Mouse (Mus musculus): Measurements from ENCODE around the gene Col16a1. TPM values are rescaled to one million over a fixed set of nuclear protein-coding genes. Genes with fewer than 3 reads are reported as not detected.

Gene Col16a1
- total RNA-seq (2023): 0.21 TPM

GRCm38 (mm10) chr4:130047331-130048202 lies at the start of gene Col16a1:
TSS of gene Col16a1 (plus strand) at chr4:130047840.

GRCm38 (mm10) chr4:130102111-130102651 lies 54.5 kb downstream of the Col16a1 start, which contains the start of gene Pef1:
TSS of gene Pef1 (plus strand) at chr4:130102558.

GRCm38 (mm10) chr4:130139214-130139492 lies 91.5 kb downstream of the Col16a1 start, which contains the start of gene Hcrtr1:
TSS of gene Hcrtr1 (minus strand) at chr4:130139359.

Other genes starting within 250 kb of the Col16a1 start
- gene Ptp4a2, start 236.6 kb upstream of the Col16a1 start, total RNA-seq (2023): 326 TPM
- not detected for gene Spocd1, start 118.6 kb upstream of the Col16a1 start, total RNA-seq (2023)
- gene Adgrb2, start 63.0 kb upstream of the Col16a1 start, total RNA-seq (2023): 0.59 TPM
- gene Pef1, start 54.7 kb downstream of the Col16a1 start, total RNA-seq (2023): 24.9 TPM
- gene Hcrtr1, start 91.5 kb downstream of the Col16a1 start, total RNA-seq (2023): not detected
- gene Tinagl1, start 127.3 kb downstream of the Col16a1 start, total RNA-seq (2023): 0.79 TPM
- gene Gm853, start 174.6 kb downstream of the Col16a1 start, total RNA-seq (2023): not detected
- not detected for gene Serinc2, start 231.4 kb downstream of the Col16a1 start, total RNA-seq (2023)